Mouse (Mus musculus) CD8-positive naive resting alpha-beta T cell, adult 2 months (primary cell): ENCODE measurements around the gene Ttll2.
"Not testable (repeated sequence)": the region's sequence is repeated elsewhere in the genome, so short reads cannot be mapped to it uniquely, and the experiment has no call there.

Experiments
- DNase-seq, 2 experiments: peaks; one replicate each; pipeline ENCODE4 v3.0.0; 2022; ENCODE audit warnings: low read depth in 2 of 2, low spot score in 2 of 2

The Ttll2 gene

GRCm38 (mm10) chr17:7352596-7352995, at the start of gene Ttll2:
TSS of gene Ttll2 (minus strand) at chr17:7352696.
- not testable (repeated sequence) for DNase-seq

- not testable (repeated sequence) for DNase-seq
Observed at GRCm38 (mm10) chr17:7399770-7400169, 47.3 kb upstream of the Ttll2 start.

GRCm38 (mm10) chr17:7398198-7398847, 45.8 kb upstream of the Ttll2 start:
- not testable (repeated sequence) for DNase-seq

- DNase-seq: not testable (repeated sequence)
Observed at GRCm38 (mm10) chr17:7397079-7397478, 44.6 kb upstream of the Ttll2 start.

- DNase-seq: not testable (repeated sequence)
Observed at GRCm38 (mm10) chr17:7396288-7396687, 43.8 kb upstream of the Ttll2 start.

- not testable (repeated sequence) for DNase-seq
Observed at GRCm38 (mm10) chr17:7395671-7396070, 43.2 kb upstream of the Ttll2 start.

- not testable (repeated sequence) for DNase-seq
Observed at GRCm38 (mm10) chr17:7395116-7395515, 42.6 kb upstream of the Ttll2 start.

GRCm38 (mm10) chr17:7389898-7390297, 37.4 kb upstream of the Ttll2 start:
- DNase-seq: not testable (repeated sequence)

- DNase-seq: not testable (repeated sequence)
Observed at GRCm38 (mm10) chr17:7388958-7389356, 36.5 kb upstream of the Ttll2 start.

GRCm38 (mm10) chr17:7388341-7388957, 36.0 kb upstream of the Ttll2 start:
- DNase-seq: not testable (repeated sequence)

GRCm38 (mm10) chr17:7386016-7386415, 33.5 kb upstream of the Ttll2 start:
- DNase-seq: not testable (repeated sequence)

GRCm38 (mm10) chr17:7385364-7385763, 32.9 kb upstream of the Ttll2 start, which contains the start of gene Unc93a2:
TSS of gene Unc93a2 (minus strand) at chr17:7385464.
- DNase-seq: not testable (repeated sequence)

- DNase-seq: not testable (repeated sequence)
Observed at GRCm38 (mm10) chr17:7383167-7384143, 31.0 kb upstream of the Ttll2 start.

GRCm38 (mm10) chr17:7382711-7383110, 30.2 kb upstream of the Ttll2 start:
- DNase-seq: not testable (repeated sequence)

- DNase-seq: not testable (repeated sequence)
Observed at GRCm38 (mm10) chr17:7377907-7378306, 25.4 kb upstream of the Ttll2 start.

GRCm38 (mm10) chr17:7376951-7377700, 24.6 kb upstream of the Ttll2 start:
- not testable (repeated sequence) for DNase-seq

- DNase-seq: not testable (repeated sequence)
Observed at GRCm38 (mm10) chr17:7371879-7372278, 19.4 kb upstream of the Ttll2 start, which contains the start of gene Gm49630. TSS of gene Gm49630 (minus strand) at chr17:7371979.

- DNase-seq: not testable (repeated sequence)
Observed at GRCm38 (mm10) chr17:7369401-7369800, 16.9 kb upstream of the Ttll2 start.

GRCm38 (mm10) chr17:7366676-7367374, 14.3 kb upstream of the Ttll2 start:
- DNase-seq: not testable (repeated sequence)

GRCm38 (mm10) chr17:7366265-7366664, 13.8 kb upstream of the Ttll2 start:
- not testable (repeated sequence) for DNase-seq
